Mouse (Mus musculus) ES-CJ7 (cell line): ENCODE results near the gene Srgn.

Source experiments
- DNase-seq: peaks from one replicate; pipeline ENCODE4 v3.0.0; 2011; ENCODE audit warnings: low read depth, low spot score

Gene Srgn

DNA sequence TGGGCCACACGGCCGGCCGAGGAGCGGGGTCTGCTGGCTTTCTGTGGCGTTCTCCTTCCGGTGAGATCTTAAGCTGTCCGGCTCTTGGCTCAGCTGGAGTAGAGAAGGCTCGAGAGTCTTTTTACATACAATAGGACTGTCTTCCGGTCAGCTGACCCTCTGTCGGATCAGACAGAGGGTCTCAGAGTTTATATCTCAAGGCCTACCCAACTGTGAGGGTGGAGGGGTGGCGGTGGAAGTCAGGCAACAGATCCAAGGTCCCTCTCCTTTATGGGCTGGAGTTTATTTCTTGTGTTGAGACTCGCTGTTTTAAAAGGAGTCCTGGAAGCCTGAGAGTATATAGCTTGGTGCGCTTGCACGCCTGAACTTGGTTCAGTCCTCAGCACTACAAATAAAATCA, at the start of gene Srgn:
Gene Srgn (minus strand): TSS at position 101 of the 400 bp plus-strand sequence.
- DNase-seq, result no peak

DNA sequence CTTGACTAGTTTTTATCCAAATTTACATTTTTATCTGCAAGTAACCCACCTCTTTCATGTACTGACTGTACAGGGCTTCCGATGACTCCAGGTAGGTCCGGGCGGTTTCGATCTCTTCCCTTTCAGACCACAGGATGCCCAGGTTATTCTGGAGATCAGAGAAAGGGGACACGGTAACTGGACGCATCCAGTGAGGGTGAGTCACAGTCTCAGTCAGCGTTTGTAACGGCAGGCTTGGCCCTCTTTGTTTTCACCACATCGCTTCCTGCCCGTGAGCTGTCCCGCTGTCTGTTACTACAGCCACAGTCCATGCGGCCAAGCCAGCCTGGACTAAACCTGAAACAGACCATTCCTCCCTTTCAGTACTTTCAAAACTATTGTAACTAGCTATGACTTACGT, 47.8 kb upstream of the Srgn start:
- DNase-seq, result no peak

DNA sequence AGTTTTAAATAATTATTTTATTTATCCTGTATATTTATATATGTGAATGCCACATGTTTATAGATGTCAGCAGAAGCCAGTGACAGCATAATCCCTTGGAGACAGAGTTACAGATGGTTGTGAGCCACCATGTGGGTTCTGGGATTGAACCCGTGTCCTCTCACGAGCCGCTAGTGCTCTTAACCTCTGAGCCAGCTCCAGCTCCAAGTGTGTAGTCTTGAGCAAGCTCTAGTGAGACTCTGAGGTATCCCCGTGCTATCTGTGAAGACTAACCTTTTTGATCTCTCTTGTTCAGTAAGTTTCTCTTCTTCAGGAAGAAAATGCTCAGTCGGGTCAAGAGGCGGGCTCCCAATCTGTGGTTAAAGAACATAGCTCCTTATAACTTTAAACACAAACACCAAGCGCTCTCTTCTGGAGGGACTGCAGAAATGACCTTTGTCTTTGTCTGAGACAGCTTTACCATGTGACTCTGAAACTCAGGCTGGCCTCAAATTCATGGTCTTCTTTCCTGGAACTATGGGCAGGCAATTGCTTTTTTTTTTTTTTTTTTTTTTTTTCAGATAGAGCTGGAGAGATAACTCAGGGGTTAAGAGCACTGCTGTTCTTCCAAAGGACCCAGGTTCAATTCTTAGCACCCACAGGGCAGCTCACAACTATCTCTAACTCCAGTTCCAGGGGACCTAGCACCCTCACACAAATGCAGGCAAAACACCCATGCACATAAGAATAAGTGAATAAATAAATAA, 43.0 kb upstream of the Srgn start:
- no peak for DNase-seq

DNA sequence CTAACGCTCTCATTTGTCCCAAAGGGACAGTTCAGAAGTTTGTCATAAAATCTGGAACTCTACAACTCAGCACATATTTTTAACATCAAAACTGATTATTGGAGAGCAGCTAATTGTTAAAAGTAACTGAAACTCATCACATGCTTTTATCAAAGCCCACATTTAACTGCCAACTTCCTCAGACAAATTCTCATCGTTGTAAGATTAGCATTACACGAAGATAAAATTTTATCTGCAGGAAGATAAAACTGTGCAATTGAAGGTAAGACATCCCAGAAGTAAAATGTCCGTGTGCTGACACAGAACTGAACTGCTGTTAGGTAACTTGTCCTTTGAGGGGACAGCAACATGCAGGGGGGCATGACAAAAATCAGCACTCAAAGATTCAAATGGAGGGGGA, 41.6 kb upstream of the Srgn start:
- no peak for DNase-seq

DNA sequence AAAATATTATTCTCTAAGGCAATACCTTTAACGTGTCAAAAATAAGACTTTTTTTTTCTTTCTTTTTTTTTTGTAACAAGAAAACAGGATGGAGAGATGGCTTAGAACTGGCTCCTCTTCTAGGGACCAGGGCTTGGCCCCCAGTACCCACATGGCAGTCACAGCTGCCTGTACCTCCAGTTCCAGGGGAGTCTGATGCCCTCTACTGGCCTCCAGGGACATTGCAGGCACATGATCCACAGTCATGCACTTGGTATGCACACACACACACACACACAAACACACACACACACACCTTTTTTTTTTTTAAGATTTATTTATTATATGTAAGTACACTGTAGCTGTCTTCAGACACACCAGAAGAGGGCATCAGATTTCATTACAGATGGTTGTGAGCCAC, 30.5 kb upstream of the Srgn start:
- peak; percentile 67 for DNase-seq

DNA sequence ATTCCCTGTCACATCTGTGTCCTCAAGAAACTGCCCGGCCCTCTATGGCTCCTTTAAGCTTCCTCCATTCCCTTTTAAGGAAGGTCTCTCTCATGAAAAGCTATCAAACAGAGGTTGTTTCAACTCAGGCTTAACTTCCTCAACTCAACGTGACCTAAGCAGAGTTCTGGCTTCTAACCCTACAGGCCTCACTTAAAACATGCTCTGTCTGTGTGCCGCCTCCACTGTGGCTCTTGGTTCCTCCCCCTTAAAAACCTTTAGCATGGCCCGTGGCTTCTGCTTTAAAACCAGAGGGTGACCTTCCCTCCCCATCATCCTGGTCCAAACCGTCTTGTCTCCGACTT, 29.3 kb upstream of the Srgn start:
- no peak for DNase-seq

DNA sequence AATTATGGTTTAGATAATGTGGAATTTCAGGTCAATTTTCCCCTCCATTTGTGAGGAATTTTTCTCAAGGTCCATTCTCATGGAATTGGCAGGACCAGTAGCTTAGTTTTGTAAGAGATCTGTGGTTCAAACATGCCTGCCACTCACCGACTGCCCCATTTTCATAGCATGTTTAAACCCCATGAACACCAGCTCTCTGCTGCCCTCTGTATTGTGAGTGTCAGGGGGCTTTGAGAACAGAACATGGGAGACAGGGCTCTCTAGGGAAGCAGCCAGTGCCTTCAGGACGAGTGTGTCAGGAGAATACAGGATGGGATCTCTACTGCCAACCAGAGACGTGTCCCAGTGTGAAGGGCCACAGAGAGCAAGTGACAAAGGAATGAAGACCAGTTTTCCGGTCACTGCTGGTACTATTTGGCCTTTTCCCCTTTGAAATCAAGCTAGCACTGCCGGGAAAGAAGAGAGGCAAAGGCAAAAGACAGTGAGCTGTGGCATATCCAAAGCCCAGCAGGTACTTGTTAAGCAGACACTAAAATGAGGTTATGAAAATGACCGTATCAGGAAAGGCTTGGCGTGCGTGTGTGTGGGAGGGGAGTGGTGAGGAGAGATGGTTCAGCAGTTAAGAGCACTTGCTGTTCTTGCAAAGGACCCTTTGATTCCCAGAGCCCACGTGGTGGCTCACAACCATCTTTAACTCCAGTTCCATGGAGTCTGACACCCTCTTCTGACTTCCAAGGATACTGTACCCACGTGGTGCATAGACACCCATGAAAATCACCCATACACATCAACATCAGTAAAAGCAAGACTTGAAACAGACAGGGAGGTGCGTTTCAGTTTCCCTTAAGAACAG, 28.7 kb upstream of the Srgn start:
- DNase-seq, result no peak

DNA sequence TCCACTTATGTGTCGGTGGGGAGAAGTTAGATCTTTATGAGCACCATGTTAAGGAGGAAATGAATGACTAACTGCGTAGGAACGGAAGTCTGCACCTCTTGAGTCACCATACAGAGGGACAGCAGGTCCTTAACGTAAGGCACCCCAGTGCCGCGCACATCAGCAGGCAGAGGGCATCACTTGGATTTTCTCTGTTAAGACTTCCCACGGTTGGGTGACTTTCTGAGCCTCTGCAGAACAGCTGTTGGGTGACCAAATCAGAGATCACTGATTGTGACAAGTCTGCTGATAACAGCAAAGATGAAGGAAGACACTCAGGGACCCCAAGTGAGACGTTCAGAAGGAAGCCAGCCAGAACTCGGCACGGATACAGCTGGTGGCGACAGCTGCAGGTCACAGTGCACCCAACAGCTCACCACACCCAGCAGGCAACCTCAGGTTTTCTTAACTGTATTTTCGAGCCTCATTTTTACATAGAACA, 26.4 kb upstream of the Srgn start:
- no peak for DNase-seq

DNA sequence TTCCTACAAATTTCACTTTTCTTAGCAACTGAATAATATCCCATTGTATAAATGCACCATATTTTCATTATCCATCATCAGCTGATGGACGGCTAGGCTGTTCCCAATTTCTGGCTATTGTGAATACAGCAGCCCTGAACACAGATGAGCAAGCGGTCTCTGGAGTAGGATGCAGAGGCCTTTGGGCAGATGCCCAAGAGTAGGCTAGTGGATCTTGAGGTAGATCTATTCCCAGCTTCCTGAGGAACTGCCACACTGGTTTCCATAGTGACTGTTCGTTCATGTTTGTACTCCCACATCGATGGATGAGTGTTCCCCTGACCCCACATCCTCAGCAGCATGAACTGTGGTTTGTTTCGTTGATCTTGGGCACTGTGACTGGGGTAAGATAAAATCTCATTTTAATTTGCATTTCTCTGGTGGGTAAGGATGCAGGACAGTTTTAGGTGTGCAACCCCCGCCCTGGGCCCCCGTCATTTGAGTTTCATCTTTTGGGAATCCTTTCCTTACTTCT, 23.6 kb upstream of the Srgn start:
- no peak for DNase-seq

DNA sequence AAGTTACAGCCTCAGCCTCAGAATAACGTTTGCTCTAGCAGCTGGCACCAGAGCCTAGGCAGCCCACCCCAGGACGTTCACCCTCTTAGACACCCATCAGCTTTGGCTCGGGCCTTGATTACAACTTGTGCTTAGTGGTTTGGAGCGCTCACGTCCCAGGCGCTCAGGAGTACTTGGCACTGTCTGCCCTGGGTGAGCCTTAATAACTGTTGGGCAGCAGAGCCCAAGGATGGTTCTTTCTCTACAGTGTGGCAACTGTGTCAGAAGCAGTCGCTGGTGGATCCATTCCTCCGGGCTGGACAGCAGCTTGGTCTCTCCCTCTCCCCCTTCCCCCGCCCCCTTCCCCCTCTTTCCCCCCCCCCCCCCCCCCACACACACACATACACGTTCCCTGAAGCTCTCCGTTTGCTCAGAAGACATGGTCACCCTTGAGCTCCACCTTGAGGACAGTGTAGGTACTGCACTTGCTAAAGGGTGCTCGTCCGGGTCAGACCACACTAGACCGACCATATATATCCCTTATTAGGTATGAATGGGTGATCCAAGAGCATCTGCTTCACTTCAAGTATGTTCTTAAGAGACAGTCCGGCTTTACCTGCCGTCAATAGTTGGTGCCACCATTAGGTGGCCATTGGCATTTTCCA, 22.4 kb upstream of the Srgn start:
- DNase-seq, result peak; percentile 87

DNA sequence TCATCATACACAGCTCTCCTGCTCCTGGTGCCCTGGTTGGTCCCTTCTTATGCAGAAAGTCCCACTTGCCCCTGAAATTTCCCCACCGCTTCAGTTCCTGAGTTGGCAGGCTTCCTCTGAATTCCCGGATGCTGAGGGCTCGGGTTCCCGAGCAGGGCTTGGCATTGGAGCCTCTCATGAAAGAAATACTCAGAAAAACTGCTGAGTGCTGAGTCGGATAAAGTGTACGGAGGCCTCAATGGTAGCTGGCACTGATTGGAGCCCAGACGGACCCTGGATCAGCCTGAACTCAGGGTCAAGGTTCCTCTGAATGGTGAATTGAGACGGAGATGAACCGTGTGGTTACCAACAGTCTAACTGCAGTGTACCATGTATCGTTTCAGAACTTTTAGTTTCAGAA, 19.2 kb upstream of the Srgn start:
- no peak for DNase-seq

DNA sequence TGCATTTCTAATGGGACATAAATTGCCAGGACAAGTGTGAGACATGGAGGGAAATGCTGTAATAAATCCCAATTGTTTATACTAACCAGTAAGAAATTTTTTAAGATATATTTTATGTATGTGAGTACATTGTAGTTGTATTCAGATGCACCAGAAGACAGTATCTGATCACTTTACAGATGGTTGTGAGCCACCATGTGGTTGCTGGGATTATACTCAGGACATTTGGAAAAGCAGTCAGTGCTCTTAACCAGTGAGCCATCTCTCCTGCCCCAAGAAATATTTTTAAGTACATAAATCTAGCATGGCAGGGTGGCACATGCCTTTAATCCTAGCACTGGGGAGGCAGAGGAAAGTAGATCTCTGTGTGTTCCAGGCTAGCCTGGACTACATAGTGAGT, 18.5 kb upstream of the Srgn start:
- DNase-seq, result no peak

DNA sequence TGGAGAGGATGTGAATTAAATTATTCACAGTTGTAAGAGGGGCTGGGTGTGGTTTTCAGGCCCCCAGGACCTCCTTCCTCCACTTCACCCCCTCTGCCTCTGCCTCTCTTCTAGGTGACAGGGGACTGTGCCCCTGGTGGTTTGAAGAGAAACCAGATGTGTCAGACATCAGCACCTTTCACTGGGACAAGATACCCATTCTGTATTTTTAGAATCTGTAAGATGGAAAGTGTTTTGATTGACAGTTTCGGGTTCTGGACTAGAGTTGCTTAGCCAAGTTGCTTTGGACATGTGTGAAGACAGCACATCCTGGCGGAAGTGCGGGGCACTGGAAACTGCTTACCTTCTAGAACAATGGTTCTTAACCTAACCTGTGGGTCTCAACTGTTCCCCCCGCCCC, 17.1 kb upstream of the Srgn start:
- DNase-seq, result no peak

DNA sequence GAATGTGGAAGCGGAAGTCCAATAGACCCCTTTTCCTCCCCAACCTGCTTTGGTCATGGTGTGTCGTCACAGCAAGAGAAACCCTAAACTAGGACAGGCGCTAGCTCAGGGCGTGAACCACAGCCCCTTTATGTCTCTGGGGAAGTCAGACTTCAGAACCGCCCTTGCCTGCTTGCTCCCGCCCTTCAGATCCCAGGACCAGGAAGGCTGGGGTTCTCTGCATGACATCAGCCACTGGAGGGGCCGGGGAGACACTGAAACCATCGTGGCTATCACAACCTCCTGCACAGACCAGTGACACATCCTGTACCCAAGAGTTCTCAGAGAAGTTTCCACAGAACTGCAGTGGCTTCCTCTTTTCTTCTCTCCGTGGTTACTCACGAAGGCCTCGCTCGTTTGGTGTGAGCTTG, 16.2 kb upstream of the Srgn start:
- DNase-seq, result peak; percentile 19

DNA sequence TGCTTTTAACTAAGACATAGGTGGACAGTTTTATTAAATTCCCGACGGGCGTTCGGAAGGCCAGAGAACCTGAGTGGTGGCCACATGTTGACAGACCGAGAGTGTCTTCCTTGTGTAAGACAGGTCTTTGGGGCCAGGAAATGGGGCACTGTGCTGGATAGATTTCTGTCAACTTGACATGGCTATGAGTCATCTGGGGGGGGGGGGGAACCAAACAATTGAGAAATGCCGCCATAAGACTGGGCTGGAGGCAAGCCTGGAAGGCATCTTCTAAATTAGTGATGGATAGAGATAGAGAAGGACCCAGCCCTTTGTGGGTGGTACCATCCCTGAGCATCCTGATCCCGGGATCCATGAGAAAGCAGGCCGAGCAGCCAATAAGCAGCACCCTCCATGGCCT, 15.7 kb upstream of the Srgn start:
- no peak for DNase-seq

DNA sequence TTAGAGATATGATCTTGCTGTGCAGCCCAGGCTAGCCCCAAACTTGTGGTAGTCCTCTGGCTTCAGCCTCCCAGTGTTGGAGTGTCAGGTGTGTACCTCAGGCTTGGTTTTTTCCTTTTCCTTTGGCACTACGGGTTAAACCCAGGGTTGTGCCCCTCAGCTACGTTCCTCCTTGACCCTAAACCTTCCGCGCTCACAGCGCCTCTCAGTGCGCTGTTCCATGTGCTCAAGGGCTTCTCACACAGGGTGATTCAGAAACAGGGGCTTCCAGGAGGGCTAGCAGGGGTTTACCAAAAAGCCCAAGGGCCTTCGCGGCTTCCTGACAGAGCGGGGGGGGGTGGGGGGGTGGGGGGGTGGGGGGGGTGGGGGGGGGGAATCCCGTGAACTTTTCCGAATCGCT, 15.3 kb upstream of the Srgn start:
- DNase-seq, result no peak

DNA sequence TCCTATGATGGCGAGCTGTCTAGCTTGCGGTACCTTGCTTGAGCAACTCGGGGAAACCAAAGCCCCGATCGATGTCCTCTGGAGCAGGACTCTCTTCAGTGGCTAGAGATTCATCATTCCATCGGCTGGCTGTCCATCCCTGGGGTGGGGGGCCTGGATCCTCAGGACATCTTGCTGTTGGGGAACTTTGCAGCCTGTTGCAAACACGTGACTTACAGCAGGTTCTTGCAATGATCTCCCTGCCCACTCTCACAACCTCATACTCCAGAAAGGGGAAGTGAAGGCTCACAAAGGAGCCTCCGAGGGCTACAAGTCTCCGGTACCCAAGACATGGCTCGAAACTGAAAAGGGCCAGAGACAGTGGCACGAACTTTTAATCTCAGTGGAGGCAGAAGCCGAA, 14.2 kb upstream of the Srgn start:
- DNase-seq, result no peak

DNA sequence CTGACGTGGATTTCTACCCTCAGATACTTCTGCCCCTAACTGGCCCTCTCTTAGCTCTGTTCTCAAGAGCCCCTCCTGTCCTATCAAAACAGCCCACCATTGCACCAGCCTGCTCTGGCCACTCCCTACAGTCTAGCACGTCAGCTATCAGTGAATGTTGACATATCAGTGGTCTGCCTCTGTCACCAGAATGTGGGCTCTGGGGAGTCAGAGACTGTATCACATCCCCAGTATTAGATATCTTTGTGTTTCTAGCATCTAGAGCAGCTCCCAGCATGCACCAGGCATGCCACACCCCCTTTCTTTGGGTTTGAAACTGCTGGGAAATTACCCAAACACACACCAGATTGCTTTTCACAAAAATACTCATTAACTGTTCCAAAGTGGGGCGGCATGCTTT, 13.5 kb upstream of the Srgn start:
- DNase-seq, result no peak

DNA sequence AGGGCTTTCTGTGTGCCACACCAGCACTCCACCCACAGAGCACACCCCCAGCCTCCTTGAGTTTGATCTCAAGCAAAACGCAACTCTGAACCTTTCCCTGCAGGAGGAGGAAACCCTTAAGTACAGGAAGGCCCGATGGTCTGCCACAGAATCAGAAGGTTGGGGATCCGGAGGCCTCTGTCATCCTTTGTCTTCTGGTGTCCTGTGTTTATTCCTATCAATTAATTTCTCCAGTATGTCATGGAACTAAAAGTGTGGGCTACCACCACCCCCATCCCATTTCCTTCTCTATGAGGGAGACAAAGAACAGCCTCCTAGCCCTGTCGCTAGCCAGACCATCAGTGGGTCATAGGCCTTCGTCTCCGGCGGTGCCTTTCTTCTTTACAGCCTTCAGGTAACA, 7.3 kb upstream of the Srgn start:
- no peak for DNase-seq

DNA sequence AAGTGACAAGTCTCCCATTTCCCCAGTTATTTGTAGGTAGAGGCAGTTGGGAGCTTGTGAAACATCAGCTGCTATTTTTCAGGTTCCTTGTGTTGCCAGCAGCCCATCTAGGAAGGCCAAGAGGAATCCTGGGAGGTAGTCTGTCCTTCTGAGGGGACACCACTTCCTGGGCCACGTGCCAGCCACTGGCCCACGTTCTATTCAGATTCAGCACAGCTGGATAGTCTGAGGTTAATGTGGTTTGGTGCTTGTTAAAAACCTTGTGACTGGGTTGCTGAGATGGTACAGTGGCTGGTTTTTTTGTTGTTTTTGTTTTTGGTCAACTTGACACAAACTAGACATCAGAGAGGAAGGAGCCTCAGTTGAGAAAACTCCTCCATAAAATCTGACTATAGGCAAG, 5.6 kb upstream of the Srgn start:
- DNase-seq, result no peak

DNA sequence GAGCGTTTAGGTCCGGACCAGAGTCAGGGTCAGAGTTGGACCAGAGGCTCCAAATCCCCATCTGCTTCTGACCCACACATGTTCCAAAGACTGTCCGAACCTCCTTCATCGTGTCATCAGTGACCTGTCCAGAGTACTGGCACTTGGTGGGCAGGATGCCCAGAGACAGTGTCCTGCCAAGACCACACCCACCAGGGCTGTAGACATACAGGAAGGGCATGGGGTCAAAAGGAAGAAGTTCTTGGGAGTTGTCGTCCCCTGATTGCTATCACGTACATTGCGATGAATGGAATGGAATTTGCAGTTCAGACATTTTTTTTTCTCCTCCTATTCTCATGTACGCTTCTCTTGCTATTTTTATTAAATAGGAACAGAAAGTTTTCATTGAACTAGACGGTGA, 2.9 kb upstream of the Srgn start:
- no peak for DNase-seq

DNA sequence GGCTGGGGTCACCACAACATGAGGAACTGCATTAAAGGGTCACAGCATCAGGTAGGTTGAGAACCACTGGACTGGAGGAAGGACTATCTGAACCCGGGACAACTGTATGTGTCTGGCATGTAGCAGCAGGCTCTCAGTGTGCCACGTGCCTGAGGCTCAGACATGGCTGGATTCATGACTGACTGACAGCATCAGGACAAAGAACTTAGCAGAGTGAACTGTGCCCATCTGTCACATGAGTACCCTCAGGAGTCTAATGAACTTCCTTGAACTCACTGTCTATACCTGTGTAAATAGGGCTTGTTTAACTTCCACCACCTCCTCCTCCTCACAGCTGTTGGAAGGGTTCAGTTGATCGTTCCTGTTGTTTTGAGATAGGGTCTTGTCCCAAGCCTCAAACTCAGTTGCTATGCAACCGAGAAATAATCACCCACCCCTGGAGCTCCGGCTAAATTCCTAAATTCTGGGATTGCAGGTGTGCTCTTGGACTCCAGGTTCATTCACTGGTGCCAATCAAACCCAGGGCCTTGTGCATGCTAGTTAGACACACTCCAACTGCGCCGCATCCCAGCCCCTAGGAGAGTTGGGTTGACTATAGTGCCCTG, 4.8 kb downstream of the Srgn start:
- no peak for DNase-seq
